Mouse (Mus musculus) heart, adult 18-20 months (tissue): ENCODE results near the gene Ly6g6e. TPM values are rescaled to one million over a fixed set of nuclear protein-coding genes. Genes with fewer than 3 reads are reported as not detected.

Source experiments
- DNase-seq, 2 experiments: peaks; one replicate each; pipeline ENCODE4 v3.0.0; 2021 to 2022; ENCODE audit warnings: mixed read lengths in 1 of 2
- total RNA-seq, 2 experiments: library from RNA; stranded (reverse); gene quantifications; 2 replicates each; pipeline ENCODE4 v1.2.3; 2021

Gene Ly6g6e
- total RNA-seq, 2 experiments from 2014 or later, result not detected

- peak; percentile 70 to 77 for DNase-seq
Measured at GRCm38 (mm10) chr17:35049561-35050016, 27.1 kb upstream of the Ly6g6e start, which contains the start of gene Clic1. Gene Clic1 (plus strand): TSS chr17:35049966.

DNA sequence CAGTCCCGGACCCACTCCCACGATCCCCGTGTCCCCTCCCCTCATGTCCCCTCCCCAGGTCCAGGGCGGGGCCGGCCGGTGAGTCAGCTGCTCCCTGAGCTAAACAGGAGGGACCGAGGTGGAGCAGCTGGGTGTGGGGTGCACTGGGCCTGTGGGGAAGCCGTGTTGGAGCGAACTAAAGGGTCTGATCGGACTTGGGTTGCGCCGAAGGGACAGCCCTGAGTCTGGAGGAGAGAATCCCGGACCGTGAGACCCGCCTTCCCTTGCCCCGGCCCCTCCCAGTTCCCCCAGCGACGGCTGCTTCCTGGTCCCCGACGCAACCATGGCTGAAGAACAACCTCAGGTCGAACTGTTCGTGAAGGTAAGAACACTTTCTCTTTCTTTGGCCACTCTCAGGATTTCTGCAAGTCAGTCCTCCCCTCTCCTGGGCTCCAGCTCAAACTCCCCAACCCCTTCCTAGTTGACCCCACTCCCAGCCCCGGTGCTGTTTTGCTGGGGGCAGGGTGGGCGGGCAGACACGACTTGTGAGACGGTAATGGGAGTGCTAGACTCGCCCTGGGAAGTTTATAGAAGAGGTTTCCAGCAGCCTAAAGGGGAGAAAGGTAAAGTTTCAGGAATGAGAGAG is 26.5 kb upstream of the Ly6g6e start:
- peak; percentile 86 to 90 for DNase-seq

- peak; percentile 85 to 94 for DNase-seq
Measured at GRCm38 (mm10) chr17:35051156-35052086, 25.3 kb upstream of the Ly6g6e start.

DNA sequence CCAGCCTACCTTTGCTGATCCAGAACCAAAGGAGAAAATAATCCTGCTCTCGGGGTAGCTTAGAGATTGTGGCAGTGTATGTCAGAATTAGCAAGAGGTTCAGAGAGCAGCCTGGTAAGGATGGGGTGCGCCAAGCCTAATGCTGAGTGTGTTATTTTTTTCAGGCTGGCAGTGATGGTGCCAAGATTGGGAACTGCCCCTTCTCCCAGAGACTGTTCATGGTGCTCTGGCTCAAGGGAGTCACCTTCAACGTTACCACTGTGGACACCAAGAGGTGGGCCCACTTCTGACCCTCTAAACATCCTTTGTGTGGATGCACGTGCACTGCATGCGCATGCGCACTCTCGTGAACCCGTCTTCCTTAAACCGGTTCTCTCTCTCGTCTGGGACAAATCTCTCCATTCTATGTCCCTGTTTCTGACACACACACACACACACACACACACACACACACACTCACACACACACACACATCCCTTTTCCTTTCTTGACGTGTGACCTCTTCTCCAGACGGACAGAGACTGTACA is 24.4 kb upstream of the Ly6g6e start:
- no peak for DNase-seq

DNA sequence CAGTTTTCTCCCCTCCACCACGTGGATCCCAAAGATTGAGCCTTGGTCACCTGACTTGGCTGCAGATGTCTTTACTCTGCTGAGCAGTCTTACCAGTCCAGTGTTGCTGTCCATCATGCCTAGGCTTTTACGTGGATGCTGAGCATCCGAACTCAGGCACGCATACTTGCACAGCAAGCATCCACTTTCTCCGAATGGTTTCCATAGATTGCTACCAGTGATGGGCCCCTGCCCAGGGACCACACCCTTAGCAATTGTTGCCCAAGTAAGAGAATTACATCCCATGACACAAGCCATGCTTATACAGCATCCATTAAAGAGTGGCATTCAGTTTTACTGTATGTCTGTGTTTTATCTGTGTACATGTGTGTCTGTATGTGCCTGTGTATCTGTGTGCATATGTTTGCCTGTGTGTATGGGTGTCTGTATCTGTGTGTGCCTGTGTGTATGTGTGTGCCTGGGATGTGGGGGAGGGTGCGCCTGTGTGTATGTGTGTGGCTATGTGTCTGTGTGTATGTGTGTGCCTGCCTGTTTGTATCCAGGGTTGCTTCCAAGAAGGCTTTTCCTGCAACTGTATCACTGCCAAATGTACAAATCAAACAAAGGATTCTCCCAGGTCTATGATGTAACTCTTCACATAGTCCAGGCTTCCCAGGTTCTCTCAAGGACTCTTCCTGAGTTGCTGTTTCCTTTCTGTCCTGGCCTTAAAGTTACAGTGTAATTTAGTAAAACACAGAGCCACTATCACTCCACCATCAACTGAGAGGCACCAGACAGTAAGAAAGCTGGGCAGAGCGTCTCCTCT is 20.8 kb upstream of the Ly6g6e start:
- no peak for DNase-seq

GRCm38 (mm10) chr17:35057090-35057489 is 19.6 kb upstream of the Ly6g6e start:
- DNase-seq, result no peak

GRCm38 (mm10) chr17:35058316-35058715 is 18.4 kb upstream of the Ly6g6e start:
- no peak for DNase-seq

DNA sequence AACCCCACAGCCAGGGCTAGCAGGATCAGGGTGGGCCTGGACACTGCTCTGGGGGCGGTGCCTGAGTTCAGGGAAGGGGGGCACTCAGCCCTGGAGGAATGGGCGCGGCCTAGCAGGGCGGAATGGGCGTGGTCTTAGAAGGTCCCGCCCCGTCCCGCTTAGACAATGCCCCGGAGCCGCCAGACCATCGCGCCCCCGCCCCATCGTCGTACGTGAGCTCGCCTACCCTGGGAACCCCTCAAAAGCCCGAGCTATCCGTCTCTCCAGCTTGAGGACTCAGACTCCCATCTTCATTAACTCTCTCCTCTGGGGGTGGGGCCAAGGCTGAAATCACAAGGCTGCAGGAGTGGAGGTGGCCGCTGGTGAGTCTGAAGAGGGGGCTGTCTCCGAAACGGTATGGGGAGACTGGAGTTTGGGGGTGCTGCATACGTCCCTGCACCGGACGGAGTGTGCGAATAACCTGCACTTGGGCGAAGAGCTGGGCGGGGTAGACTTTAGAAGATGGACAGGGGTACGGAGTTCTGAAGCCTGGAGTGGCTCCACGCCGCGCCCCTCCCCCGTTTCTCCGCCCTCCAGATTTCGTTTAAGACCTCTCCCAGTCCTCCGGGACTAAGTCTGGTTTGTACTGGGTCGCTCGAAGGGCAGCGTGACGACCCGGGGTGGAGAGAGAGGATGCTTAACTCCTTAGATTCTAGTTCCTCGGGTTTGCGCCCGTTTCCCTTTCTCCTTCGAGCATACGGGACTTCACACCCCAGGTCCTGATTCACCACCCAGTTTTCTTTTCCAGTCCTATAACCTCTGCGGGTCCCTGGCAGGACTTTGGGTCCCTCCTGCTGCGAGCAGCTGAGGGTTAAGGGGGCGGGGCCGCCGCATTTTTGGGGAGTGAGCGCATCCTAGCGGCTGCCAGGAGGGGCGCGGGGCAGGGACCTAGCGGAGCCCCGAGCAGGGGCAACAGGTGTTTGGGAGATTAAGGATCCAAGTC is 17.5 kb upstream of the Ly6g6e start, which contains the start of gene Ddah2:
TSS of gene Ddah2 (plus strand) at position 125 of the 982 bp plus-strand sequence.
- DNase-seq, result peak; percentile 93 to 94

GRCm38 (mm10) chr17:35060071-35060470 is 16.6 kb upstream of the Ly6g6e start:
- no peak for DNase-seq

- DNase-seq, result peak; percentile 27 to 41
Measured at GRCm38 (mm10) chr17:35060737-35061297, 15.9 kb upstream of the Ly6g6e start.

DNA sequence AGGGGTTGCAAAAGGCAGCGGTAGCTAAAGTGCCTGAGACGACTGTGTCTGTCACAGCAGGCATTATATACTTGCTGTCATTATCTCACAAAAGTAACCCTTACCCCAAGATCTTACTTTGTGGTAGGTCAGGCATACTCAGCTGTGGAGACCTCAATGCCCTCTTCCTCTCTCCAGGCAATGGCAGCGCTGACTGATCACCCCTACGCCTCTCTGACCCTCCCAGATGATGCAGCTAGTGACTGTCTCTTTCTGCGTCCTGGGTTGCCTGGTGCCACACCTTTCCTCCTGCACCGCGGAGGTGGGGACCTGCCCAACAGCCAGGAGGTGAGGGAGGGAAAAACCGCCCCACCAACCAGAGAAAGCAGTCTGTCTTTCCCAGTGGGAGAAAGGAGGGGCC is 15.4 kb upstream of the Ly6g6e start:
- DNase-seq, result no peak

DNA sequence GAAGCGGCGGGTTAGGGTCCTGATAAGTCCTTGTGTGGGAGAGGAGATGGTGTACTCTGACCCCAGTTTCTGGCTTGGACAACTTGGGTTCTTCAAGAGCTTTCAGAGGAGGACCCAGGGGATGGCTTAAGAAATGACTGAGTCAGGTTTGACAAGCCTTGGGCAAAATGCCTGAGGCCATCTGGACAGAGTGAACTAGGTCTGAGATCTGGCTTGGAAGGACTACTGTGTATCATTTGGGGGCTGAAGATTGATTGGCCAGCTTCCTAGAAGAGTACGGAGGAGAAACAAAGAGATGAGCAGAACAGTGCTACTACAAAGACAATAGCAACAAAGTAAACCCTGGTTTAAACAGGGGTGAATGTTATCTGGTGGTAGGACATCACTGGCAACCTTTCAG is 13.2 kb upstream of the Ly6g6e start:
- DNase-seq, result peak; percentile 38 to 40

DNA sequence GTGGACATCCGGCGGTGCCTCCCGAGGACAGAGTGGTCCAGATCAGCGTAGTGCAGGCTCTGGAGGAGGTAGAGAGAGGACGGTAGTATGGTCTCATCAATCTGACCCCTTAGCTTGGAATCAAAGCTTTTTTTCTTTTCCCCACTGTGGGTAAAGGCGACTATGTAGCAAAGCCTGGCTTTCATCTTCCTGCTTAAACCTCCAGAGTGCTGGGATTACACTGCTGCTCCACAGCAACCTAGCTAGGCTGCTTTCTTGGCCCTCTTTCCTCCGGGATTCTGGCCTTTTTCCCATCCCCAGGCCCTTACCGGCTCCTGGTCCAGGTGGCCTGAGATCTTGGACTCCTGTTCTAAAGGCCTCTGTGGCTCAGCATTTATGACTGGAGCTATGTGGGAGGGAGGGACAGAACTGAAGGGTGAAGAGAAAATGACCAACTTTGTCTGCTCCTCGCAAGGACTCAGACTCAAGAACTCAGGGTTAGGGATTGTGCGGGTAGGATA is 12.3 kb upstream of the Ly6g6e start:
- DNase-seq, result no peak

DNA sequence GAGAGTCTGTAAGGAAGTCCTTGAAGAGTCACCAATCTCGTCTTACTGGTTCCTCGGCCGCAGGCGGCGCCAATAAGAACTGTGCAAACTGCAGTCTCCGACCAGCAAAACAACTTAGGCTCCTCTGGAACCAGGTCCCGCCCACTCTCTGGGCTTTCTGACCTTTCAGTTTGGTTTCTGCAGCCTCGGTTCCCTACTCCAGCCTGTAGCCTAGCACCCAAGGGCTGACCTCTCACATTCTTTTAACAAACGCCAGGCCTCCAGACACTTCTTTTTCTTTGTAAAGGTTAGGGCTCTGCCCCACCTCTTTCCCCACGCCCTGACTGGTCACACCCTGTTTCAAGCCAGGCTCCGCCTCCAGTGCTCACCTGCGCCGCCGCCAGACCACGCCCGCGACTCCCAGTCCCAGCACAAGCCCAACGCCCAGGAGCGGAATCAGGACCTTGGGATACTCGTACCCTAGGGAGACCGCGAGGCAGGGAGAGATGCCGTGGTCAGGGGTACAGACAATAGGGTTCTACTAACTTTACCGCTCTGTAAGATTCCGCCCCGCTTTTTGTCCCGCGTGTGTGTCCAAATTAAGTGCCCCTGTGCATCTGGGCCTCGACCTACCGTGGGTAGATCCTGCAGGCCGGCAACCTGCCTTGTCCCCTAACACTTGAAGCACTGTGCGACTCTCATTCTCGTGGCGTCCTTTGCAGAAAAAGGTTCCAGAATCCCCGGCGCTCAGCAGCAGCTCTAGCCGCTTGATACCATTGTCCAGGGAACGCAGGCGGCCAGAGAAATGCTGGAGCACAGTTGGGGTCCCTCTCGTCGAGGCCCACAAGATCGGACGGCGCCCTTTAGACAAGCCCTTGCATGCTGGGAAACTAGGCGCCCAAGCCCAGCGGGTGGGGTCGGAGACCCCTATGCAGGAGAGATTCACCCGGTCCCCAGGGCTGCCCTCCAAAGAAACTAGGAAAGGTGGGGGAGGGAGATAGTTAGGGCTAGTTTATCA is 11.5 kb upstream of the Ly6g6e start, which contains the start of gene Ly6g6c:
TSS of gene Ly6g6c (plus strand) at position 438 of the 997 bp plus-strand sequence.
- peak; percentile 60 to 71 for DNase-seq

DNA sequence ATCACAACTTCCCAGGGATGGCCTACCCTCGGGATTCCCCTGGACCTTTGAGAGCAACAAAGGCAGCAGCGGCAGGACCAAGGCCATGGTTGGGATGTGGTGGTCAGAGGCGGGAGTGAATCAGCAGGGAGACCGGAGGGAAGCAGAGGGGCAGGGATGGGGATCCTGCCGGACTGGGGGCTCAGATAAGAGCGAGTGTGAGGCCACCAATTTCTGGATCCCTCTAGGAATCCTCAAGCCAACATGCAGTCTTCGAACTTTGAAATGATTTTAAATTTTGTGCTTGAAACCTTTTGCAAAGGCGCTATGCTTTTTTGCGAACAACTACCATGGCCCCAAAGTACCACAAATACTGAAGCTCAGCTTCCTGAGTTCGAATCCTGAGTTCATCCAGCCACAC is 10.6 kb upstream of the Ly6g6e start, which contains the start of gene Mpig6b:
TSS of gene Mpig6b (minus strand) at position 101 of the 400 bp plus-strand sequence.
- no peak for DNase-seq

DNA sequence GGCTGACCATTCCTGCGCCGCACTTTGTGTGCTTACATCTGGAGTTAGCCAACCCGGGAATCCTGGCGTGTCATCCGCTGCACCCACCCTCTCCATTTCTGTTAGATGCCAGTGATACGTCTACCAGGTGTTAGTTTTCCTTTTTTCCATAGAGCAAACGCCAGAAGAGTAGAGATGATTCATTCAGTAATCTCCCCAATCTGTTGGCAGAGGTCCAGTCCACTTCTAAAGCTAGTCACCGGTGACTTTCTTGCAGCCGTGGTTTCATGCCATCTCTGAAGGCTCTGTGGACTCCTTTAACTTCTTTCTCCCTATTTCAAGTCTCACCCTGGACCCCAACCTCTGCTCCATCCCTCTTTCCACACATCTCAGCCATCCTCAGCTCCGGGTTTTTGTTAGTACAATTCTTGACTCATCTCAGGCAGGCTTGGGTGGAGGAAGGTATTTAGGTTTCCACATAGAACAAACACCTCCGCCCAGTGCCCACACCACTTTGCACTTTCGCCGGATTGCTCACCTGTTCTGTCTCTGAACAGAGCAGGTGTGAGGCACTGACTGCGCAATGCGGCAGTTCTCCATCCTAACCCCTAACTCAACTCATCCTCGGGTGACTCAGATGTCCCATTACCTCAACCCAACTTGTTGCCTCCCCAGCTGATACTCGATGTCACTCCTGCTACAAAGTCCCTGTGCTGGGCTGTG is 8.3 kb upstream of the Ly6g6e start:
- DNase-seq, result no peak

DNA sequence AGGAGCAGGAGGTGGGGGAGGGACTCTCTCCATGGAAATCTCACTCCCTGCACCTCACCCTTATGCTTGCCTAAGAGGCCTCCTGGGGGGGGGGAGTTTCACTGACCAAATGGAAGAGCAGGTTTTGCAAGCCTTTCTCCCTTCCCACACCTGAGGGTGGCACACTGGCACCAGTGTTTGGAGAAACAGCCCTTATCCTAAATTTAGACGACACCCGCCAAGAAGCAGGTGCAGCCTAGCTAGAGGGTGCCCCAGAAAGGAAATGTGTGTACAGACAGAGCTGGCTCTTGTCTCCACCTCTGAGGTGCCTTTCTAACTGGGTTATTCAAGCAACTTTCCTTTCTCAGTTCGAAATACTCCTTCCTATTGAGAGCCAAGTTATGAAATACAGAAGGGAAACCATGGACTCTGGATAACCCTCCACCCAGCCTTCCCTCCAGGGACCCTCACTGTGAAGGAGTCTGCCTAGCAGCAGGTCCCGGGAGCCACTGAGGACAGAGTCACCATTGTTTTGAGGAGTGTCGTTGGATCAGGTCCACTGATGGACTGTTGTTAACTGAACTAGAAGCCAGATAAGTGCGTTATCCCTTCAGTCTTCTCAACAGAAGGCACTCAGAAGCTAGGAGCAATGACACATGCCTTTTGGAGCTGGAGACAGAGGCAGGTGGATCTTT is 6.0 kb upstream of the Ly6g6e start:
- DNase-seq, result peak in 1 of 2 experiments; percentile 54
